Mouse (Mus musculus) urinary bladder, postnatal 25 days (tissue): Measurements from ENCODE around the gene Gm38119.

Source experiments
- DNase-seq: peaks from one replicate; pipeline ENCODE4 v3.0.0; 2022; ENCODE audit warnings: low spot score

Gene Gm38119

DNA sequence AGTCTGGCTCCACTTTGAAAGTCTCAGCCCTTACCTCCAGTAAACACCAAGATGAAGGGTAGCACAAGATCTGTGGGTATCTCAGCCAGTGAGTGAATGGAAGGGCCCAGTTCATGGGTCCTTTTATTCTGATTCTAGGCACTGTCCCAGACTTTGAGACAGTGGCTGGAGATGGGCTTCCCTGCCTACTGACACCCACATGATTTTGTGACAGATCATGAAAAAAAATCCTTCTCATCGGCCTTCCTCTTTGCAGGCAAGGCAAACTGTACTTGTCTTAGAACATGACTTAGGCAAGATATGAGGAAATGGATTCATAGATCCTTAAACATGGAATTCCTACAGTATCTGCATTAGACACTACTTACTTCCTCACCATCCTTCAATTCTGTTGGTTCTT is at the start of gene Gm38119:
Gene Gm38119 (minus strand): TSS at position 101 of the 400 bp plus-strand sequence.
- DNase-seq, result no peak

DNA sequence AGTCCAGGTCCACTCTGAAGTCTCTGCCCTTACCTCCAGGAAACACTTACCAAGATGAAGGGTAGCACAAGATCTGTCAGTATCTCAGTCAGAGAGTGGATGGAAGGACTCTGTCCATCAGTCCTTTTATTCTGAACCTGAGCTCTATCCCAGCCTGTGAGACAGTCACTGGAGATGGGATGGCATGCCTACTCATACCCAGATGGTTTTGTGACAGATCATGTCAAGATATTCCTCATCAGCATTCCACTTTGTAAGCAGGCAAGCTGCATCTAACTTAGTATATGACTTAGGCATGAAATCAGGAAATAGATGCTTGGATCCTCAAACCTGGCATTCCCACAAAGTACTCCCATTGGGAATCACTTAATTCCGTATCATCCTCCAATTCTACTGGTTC is 39.9 kb upstream of the Gm38119 start, which contains the start of gene Lce1i:
Gene Lce1i (minus strand): TSS at position 101 of the 400 bp plus-strand sequence.
- DNase-seq, result no peak

GRCm38 (mm10) chr3:92771573-92771972 is 32.7 kb upstream of the Gm38119 start:
- no peak for DNase-seq

- DNase-seq, result no peak
Observed at GRCm38 (mm10) chr3:92764965-92765364, 26.1 kb upstream of the Gm38119 start, which contains the start of gene Lce1h. TSS of gene Lce1h (minus strand) at chr3:92765065.

DNA sequence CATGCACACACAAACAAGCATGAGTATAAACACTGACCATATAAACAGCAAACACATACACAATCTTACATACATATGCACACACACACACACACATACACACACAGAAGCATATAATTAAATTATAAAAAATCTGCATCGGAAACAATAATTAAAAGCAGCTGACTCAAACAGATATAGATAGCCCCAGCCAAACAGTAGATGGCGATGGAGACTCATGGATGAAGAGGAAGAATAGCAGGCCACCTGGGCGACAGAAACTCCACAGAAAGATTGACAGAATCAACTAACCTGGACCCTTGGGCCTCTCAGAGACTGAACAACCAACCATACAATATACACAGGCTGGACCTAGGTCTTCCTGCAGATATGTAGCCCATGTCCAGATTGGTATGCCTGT is 14.3 kb upstream of the Gm38119 start:
- no peak for DNase-seq

DNA sequence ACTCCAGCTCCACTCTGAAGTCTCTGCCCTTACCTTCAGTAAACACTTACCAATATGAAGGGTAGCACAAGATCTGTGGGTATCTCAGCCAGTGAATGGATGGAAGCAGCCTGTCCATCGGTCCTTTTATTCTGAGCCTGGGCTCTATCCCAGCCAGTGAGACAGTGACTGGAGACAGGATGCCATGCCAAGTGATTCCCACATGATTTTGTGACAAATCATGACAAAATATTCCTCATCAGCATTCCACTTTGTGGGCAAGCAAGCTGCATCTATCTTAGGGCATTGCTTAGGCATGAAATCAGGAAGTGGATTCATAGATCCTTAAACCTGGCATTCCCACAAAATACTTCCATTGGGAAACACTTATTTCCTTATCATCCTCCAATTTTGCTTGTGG is 13.3 kb upstream of the Gm38119 start, which contains the start of gene Lce1g:
Gene Lce1g (minus strand): TSS at position 101 of the 400 bp plus-strand sequence.
- DNase-seq, result no peak

DNA sequence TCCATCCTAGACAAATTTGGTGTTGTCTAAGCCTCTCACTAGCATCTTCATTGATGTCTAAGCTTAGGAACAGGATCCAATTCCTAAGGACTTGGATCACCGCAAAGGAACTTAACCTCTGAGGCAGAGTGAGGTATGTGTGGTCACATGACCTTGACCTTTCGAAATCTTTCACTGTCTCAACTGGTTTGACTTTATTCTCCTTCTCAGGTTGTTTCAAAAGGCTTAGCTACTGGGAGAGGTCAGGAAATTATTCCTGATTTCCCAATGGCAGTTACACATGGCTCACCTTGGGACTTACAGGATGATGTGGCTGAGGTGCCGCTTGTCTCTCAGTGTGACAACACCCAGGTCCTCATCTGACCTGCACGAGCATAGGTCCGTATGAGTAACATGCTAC is 16.3 kb downstream of the Gm38119 start:
- DNase-seq, result no peak

DNA sequence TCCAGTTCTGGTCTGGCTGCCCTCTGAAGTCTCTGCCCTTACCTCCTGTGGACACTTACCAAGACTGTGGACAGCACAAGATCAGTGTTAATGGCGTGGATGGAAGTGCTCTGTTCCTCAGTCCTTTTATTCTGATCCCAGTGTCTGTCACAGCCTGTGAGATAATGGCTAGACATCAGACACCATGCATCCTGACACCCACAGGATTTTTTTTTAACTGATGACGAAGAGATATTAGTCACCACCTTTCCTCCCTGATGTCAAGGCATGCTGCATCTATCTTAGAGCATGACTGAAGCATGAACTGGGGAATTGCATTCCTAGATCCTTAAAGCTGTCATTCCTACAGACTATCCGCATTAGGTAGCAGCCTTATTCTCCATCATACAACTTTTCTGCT is 18.6 kb downstream of the Gm38119 start, which contains the start of gene Lce1f:
Gene Lce1f (minus strand): TSS at position 101 of the 400 bp plus-strand sequence.
- no peak for DNase-seq

DNA sequence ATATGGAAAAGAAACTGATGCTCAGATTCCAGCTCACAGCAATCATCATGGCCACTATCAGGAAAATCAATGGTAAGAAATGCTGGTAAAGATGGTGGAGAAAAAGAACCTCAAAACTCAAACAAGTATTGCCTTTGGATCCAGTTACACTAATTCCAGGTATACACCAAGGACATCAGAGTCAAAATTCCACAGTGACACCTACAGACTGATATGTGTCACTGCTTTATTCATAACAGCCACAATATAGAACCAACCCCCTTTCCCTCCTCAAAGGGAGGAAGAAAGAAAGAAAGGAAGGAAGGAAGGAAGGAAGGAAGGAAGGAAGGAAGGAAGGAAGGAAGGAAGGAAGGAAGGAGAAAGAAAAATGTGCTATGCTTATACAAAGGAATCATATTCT is 23.8 kb downstream of the Gm38119 start:
- DNase-seq, result no peak

- no peak for DNase-seq
Observed at GRCm38 (mm10) chr3:92708974-92709373, 29.9 kb downstream of the Gm38119 start, which contains the start of gene Lce1e. TSS of gene Lce1e (minus strand) at chr3:92709074.

GRCm38 (mm10) chr3:92694613-92695012 is 44.3 kb downstream of the Gm38119 start:
- DNase-seq, result no peak

- DNase-seq, result no peak
Observed at GRCm38 (mm10) chr3:92691688-92692087, 47.2 kb downstream of the Gm38119 start.

GRCm38 (mm10) chr3:92689154-92689553 is 49.7 kb downstream of the Gm38119 start:
- DNase-seq, result peak; percentile 12
